Mouse (Mus musculus): Measurements from ENCODE around the gene Rxrg. TPM values are rescaled to one million over a fixed set of nuclear protein-coding genes. Genes with fewer than 3 reads are reported as not detected.

The Rxrg gene
- polyA plus RNA-seq, 1 experiment = 1.7 TPM

DNA sequence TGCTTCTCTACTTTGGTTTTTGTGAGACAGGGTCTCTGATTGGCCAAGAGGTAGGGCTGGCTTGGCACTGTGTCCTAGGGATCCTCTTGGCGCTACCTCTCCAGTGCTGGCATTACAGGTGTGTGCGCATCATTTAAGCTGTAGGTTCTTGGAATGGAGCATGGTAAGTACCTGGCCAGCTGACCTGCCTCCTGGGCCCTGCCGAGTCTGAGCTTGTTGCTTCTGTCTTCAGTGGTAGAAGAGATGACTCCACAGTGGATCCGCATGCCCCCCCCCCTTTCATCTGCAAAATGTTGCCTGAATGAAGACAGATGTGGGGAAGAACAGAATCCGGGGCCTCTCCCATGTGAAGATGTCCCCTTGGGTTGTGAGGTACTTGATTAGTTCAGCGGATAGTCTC, 80.9 kb downstream of the Rxrg start:
- TF ChIP-seq CTCF (IDR thresholded peaks at IDR 0.05; ENCODE audit: borderline replicate concordance, insufficient read depth, low read depth, low read length) (no peak), POLR2A (IDR thresholded peaks at IDR 0.05; ENCODE audit: borderline replicate concordance, insufficient read depth, low read length) (no peak)
- Histone ChIP-seq H3K4me1 (ENCODE audit: control insufficient read depth, insufficient read depth, low read length) (no peaks in the 10 kb centered on the region), H3K27me3 (ENCODE audit: control insufficient read depth, insufficient read depth, low read length) (no peaks in the 10 kb centered on the region), H3K27ac (ENCODE audit: insufficient read depth, low read length) (no peak overlapping the region), H3K4me3 (replicated peaks; ENCODE audit: insufficient read depth, low read depth, low read length) (no peak overlapping the region)
- DNase-seq = no peak
- WGBS = 94% methylated on average over 6 of the region's 6 CpGs

DNA sequence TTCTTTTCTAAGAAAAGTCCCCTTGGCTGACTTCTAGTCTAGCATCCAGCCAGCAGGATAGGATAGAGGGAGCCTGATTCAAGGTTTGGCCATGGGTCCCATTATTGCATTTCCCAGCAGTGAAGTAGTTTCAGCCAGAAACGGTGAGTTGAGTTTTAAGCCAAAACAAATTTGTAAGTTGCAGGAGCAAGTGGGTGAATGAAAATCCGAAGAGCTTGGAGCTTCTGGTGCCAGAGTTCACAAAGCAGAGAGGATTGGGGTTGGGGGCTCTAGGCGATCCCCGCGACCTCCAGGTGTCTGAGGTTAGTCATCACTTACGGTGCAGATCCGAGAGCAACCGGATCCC, 89.8 kb downstream of the Rxrg start:
- Histone ChIP-seq H3K27me3 (ENCODE audit: control insufficient read depth, insufficient read depth, low read length) (peaks cover 10% of the 10 kb centered on the region; the same call in 1 of the 2 replicates), H3K27ac (ENCODE audit: insufficient read depth, low read length) (no peak overlapping the region), H3K4me1 (ENCODE audit: control insufficient read depth, insufficient read depth, low read length) (no peaks in the 10 kb centered on the region), H3K4me3 (replicated peaks; ENCODE audit: insufficient read depth, low read depth, low read length) (no peak overlapping the region)
- 1% methylated on average over 8 of the region's 8 CpGs for WGBS
- no peak for DNase-seq
- no peak for TF ChIP-seq CTCF (IDR thresholded peaks at IDR 0.05; ENCODE audit: borderline replicate concordance, insufficient read depth, low read depth, low read length)
- no peak for TF ChIP-seq POLR2A (IDR thresholded peaks at IDR 0.05; ENCODE audit: borderline replicate concordance, insufficient read depth, low read length)

DNA sequence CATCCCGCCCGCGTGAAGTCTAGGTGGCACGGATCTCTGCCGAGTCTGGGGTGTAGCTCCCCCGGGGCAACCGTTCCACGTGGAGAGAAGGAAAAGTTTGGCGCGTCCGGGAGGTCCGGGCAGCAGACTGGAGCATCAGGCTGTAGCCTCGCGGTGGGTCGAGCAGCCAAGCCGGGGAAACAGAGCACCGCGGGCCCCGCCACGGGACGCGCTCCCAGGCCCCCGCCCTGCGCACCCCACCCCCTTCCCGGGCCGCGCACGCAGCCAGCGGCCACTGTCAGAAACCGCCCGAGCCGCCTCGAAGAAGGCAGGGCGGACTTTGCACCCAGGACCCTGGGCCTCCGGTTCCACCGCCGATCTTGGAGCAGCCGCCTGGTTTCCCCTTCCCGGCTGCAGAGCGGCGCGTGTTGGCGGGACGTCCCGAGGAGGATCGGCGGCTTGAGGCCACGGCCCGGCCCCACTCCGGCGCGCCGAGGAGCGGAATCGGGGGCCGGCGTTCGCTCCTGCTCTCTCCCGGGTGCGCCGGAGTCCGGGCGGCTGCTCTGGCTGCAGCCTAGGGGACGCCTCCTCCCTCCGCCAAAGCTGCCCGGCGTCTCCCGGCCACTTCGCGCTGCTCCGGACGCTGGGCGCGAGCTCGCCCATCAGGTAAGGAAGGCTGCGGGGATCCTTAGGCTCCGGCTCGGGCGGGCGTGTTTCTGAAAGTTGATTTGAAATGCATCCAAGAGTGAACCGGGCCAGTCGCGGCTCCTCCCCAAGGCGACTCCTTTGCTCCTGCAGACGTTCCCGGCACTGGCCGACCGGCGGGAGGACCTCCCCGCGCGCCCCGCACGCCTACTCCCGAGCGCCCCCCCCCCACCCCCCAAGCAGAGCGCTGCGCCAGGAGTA, 90.4 kb downstream of the Rxrg start:
- DNase-seq = peak in 1 of 2 experiments; percentile 10
- WGBS = under 1% methylated on average over 98 of the region's 98 CpGs
- Histone ChIP-seq H3K27me3 (ENCODE audit: control insufficient read depth, insufficient read depth, low read length) (peaks cover 10% of the 10 kb centered on the region; the same call in 1 of the 2 replicates), H3K27ac (ENCODE audit: insufficient read depth, low read length) (no peak overlapping the region), H3K4me1 (ENCODE audit: control insufficient read depth, insufficient read depth, low read length) (no peaks in the 10 kb centered on the region), H3K4me3 (replicated peaks; ENCODE audit: insufficient read depth, low read depth, low read length) (peak overlapping the region; percentile 8)
- no peak for TF ChIP-seq POLR2A (IDR thresholded peaks at IDR 0.05; ENCODE audit: borderline replicate concordance, insufficient read depth, low read length)
- TF ChIP-seq CTCF (IDR thresholded peaks at IDR 0.05; ENCODE audit: borderline replicate concordance, insufficient read depth, low read depth, low read length) = no peak

DNA sequence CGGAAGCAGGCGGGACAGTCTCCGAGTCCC, 90.9 kb downstream of the Rxrg start, which contains the start of gene Lmx1a:
Gene Lmx1a (plus strand): TSS at position 6 of the 30 bp plus-strand sequence.
- 0% methylated on average over 3 of the region's 3 CpGs for WGBS
- TF ChIP-seq CTCF (IDR thresholded peaks at IDR 0.05; ENCODE audit: borderline replicate concordance, insufficient read depth, low read depth, low read length) = no peak
- TF ChIP-seq POLR2A (IDR thresholded peaks at IDR 0.05; ENCODE audit: borderline replicate concordance, insufficient read depth, low read length) = no peak
- H3K27me3 ChIP-seq (ENCODE audit: control insufficient read depth, insufficient read depth, low read length) = peaks cover 12% of the 10 kb centered on the region
- peak within 1 kb of the TSS; percentile 8 for H3K4me3 ChIP-seq (replicated peaks; ENCODE audit: insufficient read depth, low read depth, low read length)
- H3K27ac ChIP-seq (ENCODE audit: insufficient read depth, low read length) = no peak within 1 kb of the TSS
- no peaks in the 10 kb centered on the region for H3K4me1 ChIP-seq (ENCODE audit: control insufficient read depth, insufficient read depth, low read length)
- DNase-seq = no peak

Other genes with a start within 250 kb of the Rxrg start
- 42.5 and 45.0 TPM in 2 replicates for gene Aldh9a1, start 248.4 kb upstream of the Rxrg start, polyA plus RNA-seq (2012; rRNA removed)
- 272 and 279 TPM in 2 replicates for gene Mgst3, start 204.5 kb upstream of the Rxrg start, polyA plus RNA-seq (2012; rRNA removed)
- gene Lrrc52, start 131.6 kb upstream of the Rxrg start, polyA plus RNA-seq (2012; rRNA removed) = 0.13 and 0.25 TPM in 2 replicates
- gene Lmx1a, start 90.9 kb downstream of the Rxrg start, polyA plus RNA-seq (2012; rRNA removed) = 1.1 and 1.3 TPM in 2 replicates